Mouse (Mus musculus) kidney, adult 2 months (tissue): ENCODE measurements at regions not wholly inside any gene's neighbourhood (a gene's known extent, or its start where the extent isn't known, plus 50 kb on each side); places are given as distances from the start of the nearest gene placed in this dataset.

Source experiments
- DNase-seq: peaks from one replicate; pipeline ENCODE4 v3.0.0; 2021
- H3K27ac ChIP-seq: fragments of 200-500 bp; 2 replicates; pipeline ENCODE4 v1.5.1; 2012; ENCODE audit warnings: low read depth, low read length, control low read depth, inconsistent platforms; ENCODE audit not compliant: insufficient read depth
- H3K27me3 ChIP-seq: fragments of 200-500 bp; replicated peaks from 2 replicates; pipeline ENCODE4 v1.6.1; 2012; ENCODE audit warnings: mild to moderate bottlenecking, moderate library complexity, low read length, inconsistent platforms; ENCODE audit not compliant: control insufficient read depth, insufficient read depth
- H3K36me3 ChIP-seq: fragments of 200-500 bp; 2 replicates; pipeline ENCODE4 v1.6.1; 2012; ENCODE audit warnings: mild to moderate bottlenecking, moderate library complexity, low read length, inconsistent platforms; ENCODE audit not compliant: control insufficient read depth, insufficient read depth
- H3K4me1 ChIP-seq: fragments of 200-500 bp; 2 replicates; pipeline ENCODE4 v1.6.1; 2011; ENCODE audit warnings: low read length; ENCODE audit not compliant: control insufficient read depth, insufficient read depth
- H3K4me3 ChIP-seq: fragments of 200-500 bp; 2 replicates; pipeline ENCODE4 v1.5.1; 2011; ENCODE audit warnings: mild to moderate bottlenecking, low read depth, low read length, control low read depth; ENCODE audit not compliant: insufficient read depth
- CTCF ChIP-seq: fragments of 200-500 bp; conservative IDR thresholded peaks from 2 replicates; pipeline ENCODE4 v1.5.1; 2011; ENCODE audit warnings: low read depth, mild to moderate bottlenecking, control low read depth, low read length, moderate library complexity, mixed read lengths; ENCODE audit not compliant: insufficient read depth, insufficient read length
- POLR2A ChIP-seq: fragments of 200-500 bp; IDR thresholded peaks from one replicate; pipeline ENCODE4 v1.6.1; 2011; ENCODE audit warnings: low read depth, low read length, control low read depth
- WGBS: fragments of 180-500 bp; shearing (Covaris S2); methylation state at CpG from one replicate; pipeline ENCODE4 v1.1.7; 2018; 5-methylcytosine and 5-hydroxymethylcytosine counted together

GRCm38 (mm10) chr10:9130061-9130460 is 244.2 kb upstream of the Sash1 start:
- Histone ChIP-seq H3K27ac (no peak overlapping the region), H3K4me1 (no peaks in the 10 kb centered on the region), H3K36me3 (no peaks in the 10 kb centered on the region), H3K27me3 (no peaks in the 10 kb centered on the region), H3K4me3 (no peak overlapping the region)
- no peak for TF ChIP-seq CTCF
- no peak for TF ChIP-seq POLR2A
- no peak for DNase-seq
- 82% methylated on average over 2 of the region's 2 CpGs for WGBS

GRCm38 (mm10) chr10:9119249-9119648 is 233.4 kb upstream of the Sash1 start:
- H3K27me3 ChIP-seq = no peaks in the 10 kb centered on the region
- no peak for DNase-seq
- H3K4me1 ChIP-seq = no peaks in the 10 kb centered on the region
- H3K27ac ChIP-seq = no peak overlapping the region
- no peak overlapping the region for H3K4me3 ChIP-seq
- TF ChIP-seq POLR2A (no peak), CTCF (no peak)
- H3K36me3 ChIP-seq = no peaks in the 10 kb centered on the region
- 50% methylated on average over 4 of the region's 4 CpGs for WGBS

- Histone ChIP-seq H3K27me3 (no peaks in the 10 kb centered on the region), H3K36me3 (no peaks in the 10 kb centered on the region), H3K4me3 (peak overlapping the region; percentile 26), H3K4me1 (no peaks in the 10 kb centered on the region), H3K27ac (no peak overlapping the region)
- no peak for DNase-seq
- WGBS = 19% methylated on average over 14 of the region's 14 CpGs
- TF ChIP-seq POLR2A (no peak), CTCF (no peak)
Observed at GRCm38 (mm10) chr10:9117648-9118551, 232.0 kb upstream of the Sash1 start.

DNA sequence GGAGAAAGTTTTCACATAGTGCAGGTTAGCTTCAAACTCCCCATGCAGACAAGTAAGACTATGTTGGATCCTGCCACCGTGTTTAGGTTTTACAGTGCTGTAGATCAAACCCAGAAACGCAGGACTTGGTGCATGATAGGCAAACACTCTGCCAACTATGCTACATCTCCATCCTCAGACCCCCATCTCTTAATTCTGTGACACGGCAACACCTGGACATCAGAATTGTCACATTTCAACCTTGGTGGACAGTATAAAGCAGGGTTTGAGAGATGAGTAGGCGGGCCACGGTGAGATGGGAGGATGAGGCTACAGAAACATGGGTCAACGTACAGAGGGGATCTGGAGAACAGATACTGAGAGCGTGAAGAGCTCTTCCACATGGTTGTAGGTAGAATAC is 231.3 kb upstream of the Sash1 start:
- no peaks in the 10 kb centered on the region for H3K36me3 ChIP-seq
- H3K4me1 ChIP-seq = no peaks in the 10 kb centered on the region
- WGBS = 92% methylated on average over 7 of the region's 7 CpGs
- TF ChIP-seq CTCF (no peak), POLR2A (no peak)
- no peak for DNase-seq
- H3K4me3 ChIP-seq = peak overlapping the region; percentile 26
- no peak overlapping the region for H3K27ac ChIP-seq
- H3K27me3 ChIP-seq = no peaks in the 10 kb centered on the region

DNA sequence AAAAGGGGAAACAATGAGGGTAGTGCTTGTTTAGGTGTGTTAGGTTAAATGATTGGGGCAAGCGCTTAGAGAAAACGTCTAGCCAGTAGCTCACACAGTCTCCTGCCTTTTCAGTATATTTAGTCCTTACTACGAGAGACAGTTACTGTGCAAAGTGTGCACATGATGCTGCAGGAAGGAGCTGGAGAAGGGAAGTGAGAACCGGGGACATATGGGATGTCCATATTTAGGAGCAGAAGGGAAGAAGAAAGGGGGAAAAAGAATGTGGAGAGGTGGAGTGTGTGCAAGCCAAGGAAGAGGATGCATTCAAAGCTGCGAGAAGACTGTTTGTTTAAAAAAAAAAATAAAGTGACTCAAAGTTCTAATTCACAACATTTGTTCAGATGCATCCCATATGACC is 227.8 kb upstream of the Sash1 start:
- 81% methylated on average over 5 of the region's 5 CpGs for WGBS
- no peak overlapping the region for H3K4me3 ChIP-seq
- no peaks in the 10 kb centered on the region for H3K36me3 ChIP-seq
- no peak for DNase-seq
- no peaks in the 10 kb centered on the region for H3K27me3 ChIP-seq
- H3K4me1 ChIP-seq = no peaks in the 10 kb centered on the region
- H3K27ac ChIP-seq = no peak overlapping the region
- TF ChIP-seq POLR2A = no peak
- no peak for TF ChIP-seq CTCF

- no peak for TF ChIP-seq POLR2A
- no peak for TF ChIP-seq CTCF
Observed at GRCm38 (mm10) chr10:9111051-9111450, 225.2 kb upstream of the Sash1 start.

GRCm38 (mm10) chr10:9096207-9096606 is 210.3 kb upstream of the Sash1 start:
- WGBS = 97% methylated on average over 2 of the region's 2 CpGs
- no peaks in the 10 kb centered on the region for H3K4me1 ChIP-seq
- H3K27ac ChIP-seq = no peak overlapping the region
- no peaks in the 10 kb centered on the region for H3K27me3 ChIP-seq
- no peak overlapping the region for H3K4me3 ChIP-seq
- TF ChIP-seq CTCF (no peak), POLR2A (no peak)
- DNase-seq = no peak
- no peaks in the 10 kb centered on the region for H3K36me3 ChIP-seq

More at GRCm38 (mm10) chr10:9111051-9111450, 225.2 kb upstream of the Sash1 start:
- Histone ChIP-seq H3K27ac (no peak overlapping the region), H3K4me1 (no peaks in the 10 kb centered on the region), H3K4me3 (no peak overlapping the region), H3K27me3 (no peaks in the 10 kb centered on the region), H3K36me3 (no peaks in the 10 kb centered on the region)
- DNase-seq = no peak
- WGBS = 96% methylated on average over 3 of the region's 3 CpGs
